Mouse (Mus musculus) neural tube, embryonic 14.5 days (tissue): ENCODE measurements around the gene Minpp1. TPM values are rescaled to one million over a fixed set of nuclear protein-coding genes. Genes with fewer than 3 reads are reported as not detected.

Source experiments
- ATAC-seq: fragments of 200-750 bp; cut with Nextera tagmentation; 2 replicates; pipeline ENCODE4 v1.8.0; 2017; ENCODE audit warnings: low read depth, mild to moderate bottlenecking, moderate TSS enrichment, moderate library complexity
- H3K27ac ChIP-seq: fragments of 300-500 bp; sonication (generic); 2 replicates; pipeline ENCODE4 v1.5.1; 2014; ENCODE audit warnings: low read depth, mild to moderate bottlenecking, control low read depth, low read length, moderate library complexity, mixed read lengths
- H3K27me3 ChIP-seq: fragments of 300-500 bp; sonication (generic); 2 replicates; pipeline ENCODE4 v1.6.1; 2014; ENCODE audit warnings: low read length; ENCODE audit not compliant: control insufficient read depth, insufficient read depth
- H3K36me3 ChIP-seq: fragments of 300-500 bp; sonication (generic); 2 replicates; pipeline ENCODE4 v1.6.1; 2014; ENCODE audit warnings: low read length, mixed read lengths; ENCODE audit not compliant: control insufficient read depth, insufficient read depth
- H3K4me1 ChIP-seq: fragments of 300-500 bp; sonication (generic); 2 replicates; pipeline ENCODE4 v1.6.1; 2014; ENCODE audit warnings: low read length; ENCODE audit not compliant: control insufficient read depth, insufficient read depth
- H3K4me2 ChIP-seq: fragments of 300-500 bp; sonication (generic); 2 replicates; pipeline ENCODE4 v1.6.1; 2014; ENCODE audit warnings: mild to moderate bottlenecking, low read depth, low read length, control low read depth
- H3K4me3 ChIP-seq: fragments of 300-500 bp; sonication (generic); 2 replicates; pipeline ENCODE4 v1.5.1; 2014; ENCODE audit warnings: low read depth, low read length, control low read depth, mixed read lengths
- H3K9ac ChIP-seq: fragments of 300-500 bp; sonication (generic); replicated peaks from 2 replicates; pipeline ENCODE4 v1.6.1; 2014; ENCODE audit warnings: low read depth, mild to moderate bottlenecking, control low read depth, low read length, mixed read lengths
- H3K9me3 ChIP-seq: fragments of 300-500 bp; sonication (generic); 2 replicates; pipeline ENCODE4 v1.6.1; 2016; ENCODE audit warnings: low read length; ENCODE audit not compliant: control insufficient read depth
- WGBS: fragments of 180-500 bp; shearing (Covaris S2); extraction: QIAGEN DNeasy Blood & Tissue Kit; methylation state at CpG from one replicate; pipeline ENCODE4 v1.1.7; 2014; 5-methylcytosine and 5-hydroxymethylcytosine counted together
- polyA plus RNA-seq: library from polyadenylated mRNA; unstranded; fragments of >200 nt; fragmentation: Nextera tagmentation; extraction: Ambion mirVana; gene quantifications from 2 replicates; pipeline ENCODE4 v1.2.1, GENCODE M21; 2014

Gene Minpp1
- polyA plus RNA-seq, 1 experiment from 2014 or later, result 60.5 TPM

DNA sequence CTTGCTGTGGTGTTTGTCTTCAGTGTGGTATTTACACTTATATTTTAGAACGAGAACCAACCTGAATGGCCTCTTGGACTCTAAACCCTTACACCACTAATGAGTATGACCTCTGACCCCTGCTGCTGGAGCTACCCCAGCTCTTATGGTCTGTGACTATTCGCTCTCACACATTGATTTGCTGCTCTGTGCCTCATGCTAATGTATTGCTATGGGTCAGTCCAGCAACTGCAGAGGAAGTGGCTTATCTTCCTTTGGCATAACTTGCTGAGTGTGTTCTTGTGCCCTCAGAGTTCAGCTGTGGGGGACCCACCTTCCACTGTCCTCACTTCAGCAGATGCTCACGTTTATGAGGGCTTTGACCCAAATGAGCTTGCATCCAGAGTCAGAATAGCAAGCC lies 24.7 kb downstream of the Minpp1 start:
- no peak overlapping the region for H3K4me2 ChIP-seq
- no peaks in the 10 kb centered on the region for H3K4me1 ChIP-seq
- no peak overlapping the region for H3K27ac ChIP-seq
- 90% methylated on average over 3 of the region's 3 CpGs for WGBS
- peaks cover 11% of the 10 kb centered on the region for H3K36me3 ChIP-seq
- no peaks in the 10 kb centered on the region for H3K27me3 ChIP-seq
- no peak overlapping the region for H3K9ac ChIP-seq
- ATAC-seq, result no peak
- H3K4me3 ChIP-seq, result no peak overlapping the region
- no peaks in the 10 kb centered on the region for H3K9me3 ChIP-seq

- Histone ChIP-seq H3K27ac (no peak overlapping the region), H3K9me3 (no peaks in the 10 kb centered on the region), H3K27me3 (no peaks in the 10 kb centered on the region), H3K4me2 (no peak overlapping the region), H3K9ac (no peak overlapping the region), H3K36me3 (peaks cover 11% of the 10 kb centered on the region), H3K4me3 (no peak overlapping the region), H3K4me1 (no peaks in the 10 kb centered on the region)
- ATAC-seq, result no peak
- 95% methylated on average over 6 of the region's 6 CpGs for WGBS
These were observed 25.4 kb downstream of the Minpp1 start for GRCm38 (mm10) chr19:32510962-32511361.

DNA sequence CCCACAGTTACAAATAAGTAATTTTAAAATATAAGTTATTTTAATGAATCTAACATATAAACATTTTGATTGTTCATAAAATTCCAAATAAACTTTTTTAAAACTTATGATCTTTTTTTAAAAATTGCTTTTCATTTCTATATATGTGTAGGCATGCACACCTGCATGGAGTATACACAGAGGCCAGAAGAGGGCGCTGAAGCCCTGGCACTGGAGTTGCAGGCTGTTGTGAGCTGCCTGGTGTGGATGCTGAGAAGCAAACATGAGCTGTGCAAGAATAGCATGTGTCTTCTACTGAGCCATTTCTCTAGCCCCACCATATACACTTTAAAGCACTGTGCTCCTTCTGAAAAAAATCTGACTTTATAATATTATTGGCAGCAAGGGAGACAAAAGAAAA lies 26.9 kb downstream of the Minpp1 start:
- H3K9ac ChIP-seq, result no peak overlapping the region
- no peak overlapping the region for H3K4me2 ChIP-seq
- H3K9me3 ChIP-seq, result no peaks in the 10 kb centered on the region
- no peaks in the 10 kb centered on the region for H3K27me3 ChIP-seq
- H3K4me3 ChIP-seq, result no peak overlapping the region
- H3K27ac ChIP-seq, result no peak overlapping the region
- peaks cover 13% of the 10 kb centered on the region for H3K36me3 ChIP-seq
- WGBS, result 33% methylated on average over 1 of the region's 1 CpGs
- no peaks in the 10 kb centered on the region for H3K4me1 ChIP-seq
- no peak for ATAC-seq

- no peaks in the 10 kb centered on the region for H3K9me3 ChIP-seq
- no peaks in the 10 kb centered on the region for H3K27me3 ChIP-seq
- no peak overlapping the region for H3K9ac ChIP-seq
- no peak overlapping the region for H3K4me3 ChIP-seq
- no peaks in the 10 kb centered on the region for H3K4me1 ChIP-seq
- H3K36me3 ChIP-seq, result peaks cover 8% of the 10 kb centered on the region
- ATAC-seq, result no peak
- no peak overlapping the region for H3K4me2 ChIP-seq
- 98% methylated on average over 9 of the region's 9 CpGs for WGBS
- H3K27ac ChIP-seq, result no peak overlapping the region
These were observed 31.0 kb downstream of the Minpp1 start for GRCm38 (mm10) chr19:32516575-32516974.

- Histone ChIP-seq H3K36me3 (peaks cover 4% of the 10 kb centered on the region; the same call in 1 of the 2 replicates), H3K9me3 (no peaks in the 10 kb centered on the region), H3K9ac (no peak overlapping the region), H3K27ac (no peak overlapping the region), H3K4me2 (no peak overlapping the region), H3K27me3 (no peaks in the 10 kb centered on the region), H3K4me3 (no peak overlapping the region), H3K4me1 (no peaks in the 10 kb centered on the region)
- WGBS, result 81% methylated on average over 3 of the region's 3 CpGs
- no peak for ATAC-seq
These were observed 35.9 kb downstream of the Minpp1 start for GRCm38 (mm10) chr19:32521446-32521845.

- no peaks in the 10 kb centered on the region for H3K36me3 ChIP-seq
- H3K9me3 ChIP-seq, result no peaks in the 10 kb centered on the region
- no peak for ATAC-seq
- H3K9ac ChIP-seq, result no peak overlapping the region
- no peak overlapping the region for H3K4me2 ChIP-seq
- H3K4me3 ChIP-seq, result no peak overlapping the region
- no peak overlapping the region for H3K27ac ChIP-seq
- H3K27me3 ChIP-seq, result no peaks in the 10 kb centered on the region
- WGBS, result 96% methylated on average over 5 of the region's 5 CpGs
- no peaks in the 10 kb centered on the region for H3K4me1 ChIP-seq
These were observed 36.7 kb downstream of the Minpp1 start for GRCm38 (mm10) chr19:32522247-32522646.

- no peaks in the 10 kb centered on the region for H3K9me3 ChIP-seq
- no peaks in the 10 kb centered on the region for H3K4me1 ChIP-seq
- no peak overlapping the region for H3K4me2 ChIP-seq
- no peaks in the 10 kb centered on the region for H3K36me3 ChIP-seq
- H3K27me3 ChIP-seq, result no peaks in the 10 kb centered on the region
- no peak overlapping the region for H3K27ac ChIP-seq
- no peak overlapping the region for H3K4me3 ChIP-seq
- no peak for ATAC-seq
- 97% methylated on average over 8 of the region's 8 CpGs for WGBS
- no peak overlapping the region for H3K9ac ChIP-seq
These were observed 37.3 kb downstream of the Minpp1 start for GRCm38 (mm10) chr19:32522753-32523307.

DNA sequence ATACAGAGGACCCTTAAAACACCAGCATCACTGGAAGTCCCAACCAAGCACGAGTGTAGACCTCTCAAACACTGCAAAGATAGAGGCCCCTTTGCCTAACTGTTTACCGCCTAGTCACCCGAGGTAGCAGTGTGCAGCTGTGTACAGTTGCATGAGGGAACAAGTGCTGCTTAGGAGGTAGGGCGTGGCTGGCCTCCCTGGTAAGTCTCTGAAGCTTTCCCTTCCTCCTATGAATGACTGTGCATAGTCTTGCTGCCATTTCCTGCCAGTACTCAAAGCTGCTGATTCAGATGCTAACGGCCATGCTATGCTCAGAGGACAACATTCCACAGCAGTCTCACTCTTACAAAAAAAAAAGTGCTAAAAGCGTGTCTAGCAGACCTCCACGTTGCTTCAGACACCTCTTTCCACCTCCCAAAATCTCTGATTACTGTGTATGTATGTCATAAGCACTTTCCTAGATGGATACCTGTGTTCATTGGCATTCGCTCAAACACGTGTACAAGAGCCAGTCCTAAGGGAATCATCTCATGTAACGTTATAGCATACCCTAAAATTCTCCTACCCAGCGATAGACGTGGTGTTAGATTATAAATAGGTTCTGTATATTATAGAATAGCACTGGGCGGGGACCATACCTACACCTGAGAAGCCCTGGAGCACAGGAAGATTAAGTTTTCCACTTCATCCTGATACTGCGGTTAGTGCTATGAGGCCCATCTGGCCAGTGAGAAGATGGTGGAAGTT lies 38.4 kb downstream of the Minpp1 start:
- Histone ChIP-seq H3K9ac (no peak overlapping the region), H3K36me3 (no peaks in the 10 kb centered on the region), H3K9me3 (no peaks in the 10 kb centered on the region), H3K27me3 (no peaks in the 10 kb centered on the region), H3K27ac (no peak overlapping the region), H3K4me3 (no peak overlapping the region), H3K4me1 (no peaks in the 10 kb centered on the region), H3K4me2 (no peak overlapping the region)
- no peak for ATAC-seq
- 81% methylated on average over 14 of the region's 14 CpGs for WGBS

DNA sequence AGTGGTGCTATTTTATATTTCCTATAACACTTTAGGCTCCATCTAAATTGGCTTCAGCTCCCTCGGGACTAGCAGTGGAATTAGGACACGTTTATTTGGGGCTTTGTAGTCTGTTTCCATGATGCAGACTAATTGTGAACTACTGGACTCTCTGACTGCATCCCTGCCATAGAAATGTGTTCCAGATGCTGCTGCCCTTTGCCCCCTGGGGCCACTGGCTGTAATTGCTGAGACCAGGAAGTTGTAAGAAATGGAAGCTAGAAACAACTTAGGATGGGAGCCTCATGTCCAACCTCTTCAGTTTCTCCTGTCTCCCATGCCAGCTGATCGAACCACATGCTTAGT lies 38.9 kb downstream of the Minpp1 start:
- H3K4me1 ChIP-seq, result no peaks in the 10 kb centered on the region
- no peak overlapping the region for H3K4me2 ChIP-seq
- H3K27ac ChIP-seq, result no peak overlapping the region
- H3K9ac ChIP-seq, result no peak overlapping the region
- no peaks in the 10 kb centered on the region for H3K27me3 ChIP-seq
- no peaks in the 10 kb centered on the region for H3K9me3 ChIP-seq
- no peak for ATAC-seq
- WGBS, result 73% methylated on average over 3 of the region's 3 CpGs
- H3K4me3 ChIP-seq, result no peak overlapping the region
- H3K36me3 ChIP-seq, result no peaks in the 10 kb centered on the region
